Mouse (Mus musculus) kidney, postnatal 14 days (tissue): Measurements from ENCODE around the gene Gm45711.
"Not testable (repeated sequence)": the region's sequence is repeated elsewhere in the genome, so short reads cannot be mapped to it uniquely, and the experiment has no call there.

Source experiments
- DNase-seq: peaks from one replicate; pipeline ENCODE4 v3.0.0; 2022; ENCODE audit warnings: mixed read lengths

Gene Gm45711

GRCm38 (mm10) chr8:104313311-104313710 is 3.4 kb upstream of the Gm45711 start:
- DNase-seq = peak; percentile 39

- not testable (repeated sequence) for DNase-seq
Measured at GRCm38 (mm10) chr8:104312023-104312422, 2.1 kb upstream of the Gm45711 start.

GRCm38 (mm10) chr8:104308341-104308740 is 1.5 kb downstream of the Gm45711 start:
- DNase-seq = not testable (repeated sequence)

- no peak for DNase-seq
Measured at GRCm38 (mm10) chr8:104304962-104305361, 4.9 kb downstream of the Gm45711 start.

GRCm38 (mm10) chr8:104302536-104302935 is 7.3 kb downstream of the Gm45711 start:
- not testable (repeated sequence) for DNase-seq

- DNase-seq = not testable (repeated sequence)
Measured at GRCm38 (mm10) chr8:104301577-104301976, 8.3 kb downstream of the Gm45711 start.

GRCm38 (mm10) chr8:104294396-104294795 is 15.5 kb downstream of the Gm45711 start:
- peak; percentile 2 for DNase-seq

GRCm38 (mm10) chr8:104293081-104293480 is 16.8 kb downstream of the Gm45711 start, which contains the start of gene Cmtm2a:
Cmtm2a (minus strand) TSS chr8:104293181.
- not testable (repeated sequence) for DNase-seq

GRCm38 (mm10) chr8:104268937-104269440 is 40.9 kb downstream of the Gm45711 start:
- DNase-seq = no peak

- DNase-seq = no peak
Measured at GRCm38 (mm10) chr8:104268368-104268767, 41.5 kb downstream of the Gm45711 start.

GRCm38 (mm10) chr8:104264271-104264935 is 45.5 kb downstream of the Gm45711 start:
- DNase-seq = not testable (repeated sequence)

- DNase-seq = not testable (repeated sequence)
Measured at GRCm38 (mm10) chr8:104261802-104262201, 48.1 kb downstream of the Gm45711 start.

GRCm38 (mm10) chr8:104253016-104253415 is 56.9 kb downstream of the Gm45711 start:
- DNase-seq = no peak

- DNase-seq = peak; percentile 31
Measured at GRCm38 (mm10) chr8:104251461-104251860, 58.4 kb downstream of the Gm45711 start.

GRCm38 (mm10) chr8:104250439-104251367 is 59.2 kb downstream of the Gm45711 start, which contains the start of gene Cklf:
Cklf (plus strand) TSS chr8:104250861.
- peak; percentile 93 for DNase-seq

GRCm38 (mm10) chr8:104249442-104249996 is 60.4 kb downstream of the Gm45711 start:
- DNase-seq = no peak

GRCm38 (mm10) chr8:104248276-104248675 is 61.6 kb downstream of the Gm45711 start, which contains the start of gene Tk2:
Tk2 (minus strand) TSS chr8:104248558.
- DNase-seq = peak; percentile 87

- DNase-seq = peak; percentile 13
Measured at GRCm38 (mm10) chr8:104247908-104248275, 62.0 kb downstream of the Gm45711 start.

GRCm38 (mm10) chr8:104247054-104247907 is 62.6 kb downstream of the Gm45711 start:
- peak; percentile 29 for DNase-seq

GRCm38 (mm10) chr8:104246621-104247020 is 63.3 kb downstream of the Gm45711 start:
- DNase-seq = no peak

- no peak for DNase-seq
Measured at GRCm38 (mm10) chr8:104242038-104242644, 67.7 kb downstream of the Gm45711 start.
